Mouse (Mus musculus) heart, embryonic 14.5 days (tissue): ENCODE data around the gene Mettl3. TPM values are rescaled to one million over a fixed set of nuclear protein-coding genes. Genes with fewer than 3 reads are reported as not detected.

ENCODE experiments used
- ATAC-seq: fragments of 200-750 bp; cut with Nextera tagmentation; 2 replicates; pipeline ENCODE4 v1.8.0; 2017; ENCODE audit warnings: low read depth, moderate TSS enrichment; ENCODE audit not compliant: insufficient number of reproducible peaks, insufficient read depth, low FRiP score
- H3K27ac ChIP-seq, 2 experiments: fragments of 200-500 bp in 1 of 2; fragments of 300-500 bp in 1 of 2; sonication (generic) in 1 of 2; replicated peaks in 1 of 2; 2 replicates each; pipeline ENCODE4 v1.5.1; 2012 to 2014; ENCODE audit warnings: low read depth in 2 of 2, low read length in 2 of 2, control low read depth in 1 of 2, mild to moderate bottlenecking in 1 of 2, mixed read lengths in 1 of 2; ENCODE audit not compliant: control insufficient read depth in 1 of 2, insufficient read depth in 1 of 2
- H3K27me3 ChIP-seq: fragments of 300-500 bp; sonication (generic); 2 replicates; pipeline ENCODE4 v1.6.1; 2014; ENCODE audit warnings: mild to moderate bottlenecking, low read length, control low read depth; ENCODE audit not compliant: control insufficient read depth, insufficient read depth
- H3K36me3 ChIP-seq: fragments of 300-500 bp; sonication (generic); 2 replicates; pipeline ENCODE4 v1.6.1; 2014; ENCODE audit warnings: mild to moderate bottlenecking, control low read depth, low read length, mixed read lengths; ENCODE audit not compliant: control insufficient read depth, insufficient read depth
- H3K4me1 ChIP-seq, 2 experiments: fragments of 200-500 bp in 1 of 2; fragments of 300-500 bp in 1 of 2; sonication (generic) in 1 of 2; 2 replicates each; pipeline ENCODE4 v1.6.1; 2012 to 2014; ENCODE audit warnings: low read length in 2 of 2, control low read depth in 1 of 2, mixed read lengths in 1 of 2; ENCODE audit not compliant: control insufficient read depth in 2 of 2, insufficient read depth in 2 of 2
- H3K4me2 ChIP-seq: fragments of 300-500 bp; sonication (generic); 2 replicates; pipeline ENCODE4 v1.6.1; 2014; ENCODE audit warnings: mild to moderate bottlenecking, low read length
- H3K4me3 ChIP-seq, 2 experiments: fragments of 200-500 bp in 1 of 2; fragments of 300-500 bp in 1 of 2; sonication (generic) in 1 of 2; 2 replicates each; pipeline ENCODE4 v1.5.1; 2012 to 2014; ENCODE audit warnings: low read length in 2 of 2, mild to moderate bottlenecking in 2 of 2, control low read depth in 1 of 2, low read depth in 1 of 2, moderate library complexity in 1 of 2; ENCODE audit not compliant: control insufficient read depth in 1 of 2, insufficient read depth in 1 of 2
- H3K9ac ChIP-seq: fragments of 300-500 bp; sonication (generic); 2 replicates; pipeline ENCODE4 v1.6.1; 2014; ENCODE audit warnings: mild to moderate bottlenecking, low read length
- H3K9me3 ChIP-seq: fragments of 300-500 bp; sonication (generic); 2 replicates; pipeline ENCODE4 v1.6.1; 2016; ENCODE audit warnings: low read length, control low read depth; ENCODE audit not compliant: control insufficient read depth
- WGBS: fragments of 180-500 bp; shearing (Covaris S2); extraction: QIAGEN DNeasy Blood & Tissue Kit; methylation state at CpG from one replicate; pipeline ENCODE4 v1.1.7; 2014; 5-methylcytosine and 5-hydroxymethylcytosine counted together
- polyA plus RNA-seq: library from polyadenylated mRNA; unstranded; fragments of >200 nt; fragmentation: Nextera tagmentation; extraction: Ambion mirVana; gene quantifications from 2 replicates; pipeline ENCODE4 v1.2.1, GENCODE M21; 2014

The Mettl3 gene
- polyA plus RNA-seq, 1 experiment from 2014 or later = 24.1 TPM

DNA sequence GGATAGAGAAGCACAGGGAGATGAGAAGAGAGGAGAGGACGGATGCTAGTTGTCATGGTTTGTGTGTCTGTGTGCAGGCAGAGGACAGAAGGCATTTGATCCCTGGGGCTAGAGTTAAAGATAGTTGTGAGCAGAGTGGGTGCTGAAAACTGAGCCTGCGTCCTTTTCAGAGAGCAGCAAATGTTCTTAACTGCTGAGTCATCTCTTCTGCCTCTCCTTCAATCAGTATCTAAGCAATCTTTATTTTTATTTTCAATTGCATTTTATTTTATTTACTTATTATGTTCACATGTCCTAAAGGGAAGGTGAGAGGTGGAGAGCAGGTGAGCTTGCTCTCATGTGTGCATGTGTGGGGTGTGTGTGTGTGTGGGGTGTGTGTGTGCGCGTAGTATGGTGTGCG is 21.3 kb downstream of the Mettl3 start:
- Histone ChIP-seq H3K27me3 (no peaks in the 10 kb centered on the region), H3K36me3 (peaks cover 33% of the 10 kb centered on the region), H3K4me1 (peaks cover 0 to 7% of the 10 kb centered on the region in 2 experiments; a peak in 1 of 4 replicates), H3K9me3 (no peaks in the 10 kb centered on the region), H3K9ac (no peak overlapping the region), H3K27ac (no peak overlapping the region), H3K4me2 (no peak overlapping the region), H3K4me3 (no peak overlapping the region)
- 93% methylated on average over 5 of the region's 5 CpGs for WGBS
- ATAC-seq = no peak

DNA sequence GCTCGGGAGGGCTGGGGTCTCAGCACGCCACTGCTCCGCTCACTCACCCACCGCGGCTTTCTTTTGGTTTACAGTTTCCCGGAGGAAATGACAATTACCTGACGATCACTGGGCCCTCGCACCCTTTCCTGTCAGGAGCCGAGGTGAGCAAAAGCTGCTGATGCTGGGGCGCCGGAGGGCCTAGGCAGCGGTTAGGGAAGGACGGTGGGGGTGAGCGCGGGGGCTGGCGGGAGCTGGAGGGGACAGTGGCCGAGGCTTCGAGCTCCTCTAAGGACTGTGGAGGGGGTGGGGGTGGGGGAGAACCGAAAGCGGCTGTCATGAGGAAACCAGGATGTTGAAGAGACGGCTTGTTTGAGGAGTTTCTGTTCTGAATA is 25.2 kb downstream of the Mettl3 start:
- H3K4me3 ChIP-seq = peak overlapping the region; percentile 76 to 80
- peak overlapping the region; percentile 71 for H3K4me2 ChIP-seq
- peak overlapping the region; percentile 86 for H3K9ac ChIP-seq
- H3K9me3 ChIP-seq = no peaks in the 10 kb centered on the region
- peaks cover 0 to 7% of the 10 kb centered on the region in 2 experiments; a peak in 1 of 4 replicates for H3K4me1 ChIP-seq
- WGBS = 2% methylated on average over 21 of the region's 21 CpGs
- peak overlapping the region; percentile 52 to 78 for H3K27ac ChIP-seq
- no peak for ATAC-seq
- no peaks in the 10 kb centered on the region for H3K27me3 ChIP-seq
- peaks cover 6% of the 10 kb centered on the region for H3K36me3 ChIP-seq

- Histone ChIP-seq H3K4me1 (peaks cover 0 to 7% of the 10 kb centered on the region in 2 experiments; a peak in 1 of 4 replicates), H3K36me3 (peaks cover 12% of the 10 kb centered on the region), H3K9ac (peak within 1 kb of the TSS; percentile 86), H3K9me3 (no peaks in the 10 kb centered on the region), H3K4me2 (peak within 1 kb of the TSS; percentile 71), H3K4me3 (peak within 1 kb of the TSS; percentile 76 to 80), H3K27me3 (no peaks in the 10 kb centered on the region), H3K27ac (peak within 1 kb of the TSS; percentile 66 to 78)
- peak; percentile 98 for ATAC-seq
- 1% methylated on average over 66 of the region's 66 CpGs for WGBS
Observed at GRCm38 (mm10) chr14:52278932-52279746, 25.8 kb downstream of the Mettl3 start, which contains the start of the genes Tox4 and Rab2b. Gene Tox4 (plus strand): TSS chr14:52279146. Gene Rab2b (minus strand): TSS chr14:52279545.

- H3K4me3 ChIP-seq = no peak overlapping the region
- H3K36me3 ChIP-seq = peaks cover 28% of the 10 kb centered on the region
- H3K27ac ChIP-seq = no peak overlapping the region
- peaks cover 0 to 7% of the 10 kb centered on the region in 2 experiments; a peak in 1 of 4 replicates for H3K4me1 ChIP-seq
- H3K27me3 ChIP-seq = no peaks in the 10 kb centered on the region
- 83% methylated on average over 4 of the region's 4 CpGs for WGBS
- no peak for ATAC-seq
- H3K9me3 ChIP-seq = no peaks in the 10 kb centered on the region
- no peak overlapping the region for H3K9ac ChIP-seq
- no peak overlapping the region for H3K4me2 ChIP-seq
Observed at GRCm38 (mm10) chr14:52277210-52277609, 27.7 kb downstream of the Mettl3 start.

DNA sequence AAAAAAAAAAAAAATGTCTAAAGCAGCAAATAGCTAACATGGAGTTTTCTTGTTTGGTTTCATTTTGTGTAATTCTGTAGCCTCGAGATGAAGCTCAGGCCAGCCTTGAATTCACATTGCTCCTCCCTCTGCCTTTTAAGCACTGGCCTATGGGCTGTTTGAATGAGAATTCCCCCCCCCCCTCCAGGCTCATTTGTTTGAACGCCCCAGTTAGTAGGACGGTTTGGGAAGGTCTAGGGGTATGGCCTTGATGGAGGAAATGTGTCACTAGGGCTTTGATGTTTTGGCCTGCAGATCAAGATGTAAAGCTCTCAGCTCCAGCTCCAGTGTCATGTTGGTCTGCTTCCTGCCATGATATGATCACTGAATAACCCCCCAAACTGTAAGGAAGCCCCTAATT is 32.1 kb downstream of the Mettl3 start:
- Histone ChIP-seq H3K36me3 (peaks cover 38% of the 10 kb centered on the region), H3K9ac (no peak overlapping the region), H3K27me3 (no peaks in the 10 kb centered on the region), H3K9me3 (no peaks in the 10 kb centered on the region), H3K27ac (no peak overlapping the region), H3K4me3 (no peak overlapping the region), H3K4me2 (no peak overlapping the region), H3K4me1 (no peaks in the 10 kb centered on the region)
- ATAC-seq = no peak
- WGBS = 55% methylated on average over 3 of the region's 3 CpGs

GRCm38 (mm10) chr14:52257484-52258213 is 47.3 kb downstream of the Mettl3 start, which contains the start of gene Chd8:
Gene Chd8 (minus strand): TSS chr14:52257780.
- H3K36me3 ChIP-seq = peaks cover 10% of the 10 kb centered on the region
- WGBS = under 1% methylated on average over 54 of the region's 54 CpGs
- no peaks in the 10 kb centered on the region for H3K27me3 ChIP-seq
- H3K27ac ChIP-seq = peak within 1 kb of the TSS; percentile 83 to 89
- peak within 1 kb of the TSS; percentile 87 to 88 for H3K4me3 ChIP-seq
- peak within 1 kb of the TSS; percentile 89 for H3K9ac ChIP-seq
- no peaks in the 10 kb centered on the region for H3K9me3 ChIP-seq
- peaks cover 3 to 10% of the 10 kb centered on the region in 2 experiments; a peak in 2 of 4 replicates for H3K4me1 ChIP-seq
- ATAC-seq = peak; percentile 100
- H3K4me2 ChIP-seq = peak within 1 kb of the TSS; percentile 83

DNA sequence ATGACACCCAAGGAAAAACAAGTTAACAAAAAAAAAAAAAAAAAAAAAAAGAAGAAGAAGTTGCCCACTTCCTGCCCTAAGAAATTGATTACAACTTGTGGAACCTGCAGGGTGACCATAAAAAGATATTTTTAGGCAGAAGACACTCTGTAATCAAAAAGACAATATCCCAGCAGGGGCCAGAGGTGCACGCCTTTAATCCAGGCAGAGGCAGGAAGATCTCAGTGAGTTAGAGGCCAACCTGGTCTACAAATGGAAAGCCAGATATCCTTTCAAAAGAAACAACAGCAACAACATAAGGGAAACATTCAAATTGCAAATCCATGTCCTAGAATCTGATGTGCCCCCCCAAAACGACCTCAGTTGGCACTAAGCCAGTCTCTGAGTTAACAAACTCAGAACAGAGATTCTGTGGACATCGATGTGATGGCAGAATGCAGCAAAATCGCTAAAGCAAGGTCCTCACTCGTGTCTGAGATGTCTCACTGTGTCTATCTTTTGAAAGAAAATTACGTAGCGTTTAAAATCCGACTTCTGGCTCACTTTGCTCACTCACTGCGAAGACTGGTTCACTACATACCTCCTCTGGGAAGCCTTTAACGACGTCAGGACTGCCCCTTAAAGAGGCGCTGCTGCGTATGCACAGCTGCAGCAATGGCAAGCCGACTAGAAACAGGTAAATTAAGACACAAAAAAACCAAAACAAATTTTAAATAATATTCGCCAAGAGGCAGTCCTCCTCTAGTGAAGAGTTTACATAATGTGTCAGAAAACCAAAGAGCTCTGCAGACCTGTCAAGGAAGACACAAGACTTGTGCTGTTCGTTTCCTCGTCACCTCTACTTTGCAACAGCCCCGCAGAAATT is 48.4 kb downstream of the Mettl3 start:
- H3K9ac ChIP-seq = peak overlapping the region; percentile 89
- WGBS = 7% methylated on average over 18 of the region's 18 CpGs
- no peaks in the 10 kb centered on the region for H3K9me3 ChIP-seq
- H3K4me2 ChIP-seq = peak overlapping the region; percentile 83
- H3K4me1 ChIP-seq = peaks cover 3 to 10% of the 10 kb centered on the region in 2 experiments; a peak in 2 of 4 replicates
- no peak for ATAC-seq
- peak overlapping the region; percentile 87 to 88 for H3K4me3 ChIP-seq
- H3K27me3 ChIP-seq = no peaks in the 10 kb centered on the region
- H3K27ac ChIP-seq = peak overlapping the region; percentile 83 to 89
- no peaks in the 10 kb centered on the region for H3K36me3 ChIP-seq
